Mouse (Mus musculus): ENCODE results near the gene Morn3. TPM values are rescaled to one million over a fixed set of nuclear protein-coding genes. Genes with fewer than 3 reads are reported as not detected.

The Morn3 gene
- polyA plus RNA-seq (2015; fragmentation: Nextera tagmentation; extraction: Ambion mirVana): not detected in 2 replicates

GRCm38 (mm10) chr5:123046916-123047315, at the start of gene Morn3:
Gene Morn3, minus strand, starts transcription at chr5:123047016.
- Histone ChIP-seq H3K4me1 (peaks cover 15% of the 10 kb centered on the region), H3K9me3 (peaks cover 2% of the 10 kb centered on the region; the same call in 1 of the 2 replicates), H3K4me3 (no peak within 1 kb of the TSS), H3K36me3 (no peaks in the 10 kb centered on the region), H3K27ac (replicated peaks) (no peak within 1 kb of the TSS), H3K4me2 (peak within 1 kb of the TSS; percentile 40), H3K9ac (no peak within 1 kb of the TSS), H3K27me3 (replicated peaks) (no peaks in the 10 kb centered on the region)
- ATAC-seq (ENCODE audit: extremely low read depth, insufficient number of reproducible peaks, low FRiP score, low TSS enrichment): no peak
- 65% methylated on average over 3 of the region's 3 CpGs for WGBS

GRCm38 (mm10) chr5:123096299-123096698, 49.5 kb upstream of the Morn3 start:
- H3K27ac ChIP-seq (replicated peaks): no peak overlapping the region
- no peak overlapping the region for H3K4me2 ChIP-seq
- H3K9me3 ChIP-seq: no peaks in the 10 kb centered on the region
- H3K4me3 ChIP-seq: no peak overlapping the region
- H3K27me3 ChIP-seq (replicated peaks): no peaks in the 10 kb centered on the region
- WGBS: 84% methylated on average over 8 of the region's 8 CpGs
- no peak for ATAC-seq (ENCODE audit: extremely low read depth, insufficient number of reproducible peaks, low FRiP score, low TSS enrichment)
- H3K36me3 ChIP-seq: peaks cover 21% of the 10 kb centered on the region
- peaks cover 25% of the 10 kb centered on the region for H3K4me1 ChIP-seq
- H3K9ac ChIP-seq: no peak overlapping the region

- Histone ChIP-seq H3K36me3 (peaks cover 13% of the 10 kb centered on the region), H3K4me3 (no peak overlapping the region), H3K9ac (peak overlapping the region; percentile 21; the same call in 1 of the 2 replicates), H3K9me3 (no peaks in the 10 kb centered on the region), H3K4me2 (peak overlapping the region; percentile 12; the same call in 1 of the 2 replicates), H3K27me3 (replicated peaks) (no peaks in the 10 kb centered on the region), H3K27ac (replicated peaks) (no peak overlapping the region), H3K4me1 (peaks cover 25% of the 10 kb centered on the region)
- WGBS: 75% methylated on average over 25 of the region's 25 CpGs
- no peak for ATAC-seq (ENCODE audit: extremely low read depth, insufficient number of reproducible peaks, low FRiP score, low TSS enrichment)
These were observed 47.6 kb upstream of the Morn3 start for GRCm38 (mm10) chr5:123094238-123094991.

- H3K4me1 ChIP-seq: peaks cover 25% of the 10 kb centered on the region
- no peak for ATAC-seq (ENCODE audit: extremely low read depth, insufficient number of reproducible peaks, low FRiP score, low TSS enrichment)
- no peak overlapping the region for H3K27ac ChIP-seq (replicated peaks)
- H3K36me3 ChIP-seq: peaks cover 8% of the 10 kb centered on the region
- H3K9me3 ChIP-seq: no peaks in the 10 kb centered on the region
- H3K9ac ChIP-seq: no peak overlapping the region
- H3K4me2 ChIP-seq: no peak overlapping the region
- 61% methylated on average over 14 of the region's 14 CpGs for WGBS
- H3K27me3 ChIP-seq (replicated peaks): no peaks in the 10 kb centered on the region
- no peak overlapping the region for H3K4me3 ChIP-seq
These were observed 46.3 kb upstream of the Morn3 start for GRCm38 (mm10) chr5:123093077-123093633.

- H3K4me2 ChIP-seq: no peak overlapping the region
- 88% methylated on average over 10 of the region's 10 CpGs for WGBS
- no peak for ATAC-seq (ENCODE audit: extremely low read depth, insufficient number of reproducible peaks, low FRiP score, low TSS enrichment)
- peaks cover 7% of the 10 kb centered on the region for H3K36me3 ChIP-seq
- no peak overlapping the region for H3K27ac ChIP-seq (replicated peaks)
- H3K4me1 ChIP-seq: peaks cover 38% of the 10 kb centered on the region
- no peak overlapping the region for H3K9ac ChIP-seq
- H3K4me3 ChIP-seq: no peak overlapping the region
- no peaks in the 10 kb centered on the region for H3K9me3 ChIP-seq
- H3K27me3 ChIP-seq (replicated peaks): no peaks in the 10 kb centered on the region
These were observed 43.9 kb upstream of the Morn3 start for GRCm38 (mm10) chr5:123090560-123091306.

- H3K27ac ChIP-seq (replicated peaks): no peak overlapping the region
- no peaks in the 10 kb centered on the region for H3K9me3 ChIP-seq
- no peak overlapping the region for H3K9ac ChIP-seq
- no peak overlapping the region for H3K4me3 ChIP-seq
- peaks cover 24% of the 10 kb centered on the region for H3K4me1 ChIP-seq
- no peak for ATAC-seq (ENCODE audit: extremely low read depth, insufficient number of reproducible peaks, low FRiP score, low TSS enrichment)
- 96% methylated on average over 4 of the region's 4 CpGs for WGBS
- no peaks in the 10 kb centered on the region for H3K27me3 ChIP-seq (replicated peaks)
- peaks cover 7% of the 10 kb centered on the region for H3K36me3 ChIP-seq
- no peak overlapping the region for H3K4me2 ChIP-seq
These were observed 42.0 kb upstream of the Morn3 start for GRCm38 (mm10) chr5:123088784-123089183.

- Histone ChIP-seq H3K36me3 (peaks cover 7% of the 10 kb centered on the region), H3K4me1 (peaks cover 23% of the 10 kb centered on the region), H3K9ac (no peak overlapping the region), H3K9me3 (no peaks in the 10 kb centered on the region), H3K27me3 (replicated peaks) (no peaks in the 10 kb centered on the region), H3K4me2 (no peak overlapping the region), H3K4me3 (no peak overlapping the region), H3K27ac (replicated peaks) (no peak overlapping the region)
- ATAC-seq (ENCODE audit: extremely low read depth, insufficient number of reproducible peaks, low FRiP score, low TSS enrichment): no peak
- WGBS: 75% methylated on average over 2 of the region's 2 CpGs
These were observed 39.7 kb upstream of the Morn3 start for GRCm38 (mm10) chr5:123086501-123086900.

- peaks cover 4% of the 10 kb centered on the region; the same call in 1 of the 2 replicates for H3K9me3 ChIP-seq
- peaks cover 28% of the 10 kb centered on the region for H3K4me1 ChIP-seq
- no peak overlapping the region for H3K4me3 ChIP-seq
- no peaks in the 10 kb centered on the region for H3K27me3 ChIP-seq (replicated peaks)
- 53% methylated on average over 13 of the region's 13 CpGs for WGBS
- H3K27ac ChIP-seq (replicated peaks): no peak overlapping the region
- no peak overlapping the region for H3K4me2 ChIP-seq
- ATAC-seq (ENCODE audit: extremely low read depth, insufficient number of reproducible peaks, low FRiP score, low TSS enrichment): no peak
- 0 out of 2 replicates have a peak, but pooled peaks cover 4% of the 10 kb centered on the region for H3K36me3 ChIP-seq
- H3K9ac ChIP-seq: no peak overlapping the region
These were observed 36.7 kb upstream of the Morn3 start for GRCm38 (mm10) chr5:123083340-123084050.

- no peak overlapping the region for H3K4me3 ChIP-seq
- H3K9me3 ChIP-seq: peaks cover 4% of the 10 kb centered on the region; the same call in 1 of the 2 replicates
- no peak overlapping the region for H3K4me2 ChIP-seq
- H3K27ac ChIP-seq (replicated peaks): no peak overlapping the region
- H3K4me1 ChIP-seq: peaks cover 32% of the 10 kb centered on the region
- H3K36me3 ChIP-seq: 0 out of 2 replicates have a peak, but pooled peaks cover 4% of the 10 kb centered on the region
- H3K27me3 ChIP-seq (replicated peaks): no peaks in the 10 kb centered on the region
- 94% methylated on average over 13 of the region's 13 CpGs for WGBS
- no peak overlapping the region for H3K9ac ChIP-seq
- ATAC-seq (ENCODE audit: extremely low read depth, insufficient number of reproducible peaks, low FRiP score, low TSS enrichment): no peak
These were observed 33.7 kb upstream of the Morn3 start for GRCm38 (mm10) chr5:123080510-123080909.

GRCm38 (mm10) chr5:123080041-123080440, 33.2 kb upstream of the Morn3 start:
- ATAC-seq (ENCODE audit: extremely low read depth, insufficient number of reproducible peaks, low FRiP score, low TSS enrichment): no peak
- 56% methylated on average over 8 of the region's 8 CpGs for WGBS
- Histone ChIP-seq H3K27ac (replicated peaks) (peak overlapping the region; percentile 64), H3K4me2 (0 out of 2 replicates have a peak overlapping the region, but pooled peaks have one; percentile 14), H3K9ac (no peak overlapping the region), H3K36me3 (0 out of 2 replicates have a peak, but pooled peaks cover 4% of the 10 kb centered on the region), H3K9me3 (peaks cover 4% of the 10 kb centered on the region; the same call in 1 of the 2 replicates), H3K27me3 (replicated peaks) (no peaks in the 10 kb centered on the region), H3K4me1 (peaks cover 37% of the 10 kb centered on the region), H3K4me3 (no peak overlapping the region)

Data from heart, embryonic 13.5 days (tissue).